Mouse (Mus musculus) urinary bladder, postnatal 4 days (tissue): ENCODE results near the gene Ptpn5.
A peak's percentile ranks its signal among the peaks of the same experiment; 100 is the strongest.

Experiments
- DNase-seq, 2 experiments: peaks; one replicate each; pipeline ENCODE4 v3.0.0; 2021 to 2022; ENCODE audit warnings: low spot score in 2 of 2

Ptpn5 gene

DNA sequence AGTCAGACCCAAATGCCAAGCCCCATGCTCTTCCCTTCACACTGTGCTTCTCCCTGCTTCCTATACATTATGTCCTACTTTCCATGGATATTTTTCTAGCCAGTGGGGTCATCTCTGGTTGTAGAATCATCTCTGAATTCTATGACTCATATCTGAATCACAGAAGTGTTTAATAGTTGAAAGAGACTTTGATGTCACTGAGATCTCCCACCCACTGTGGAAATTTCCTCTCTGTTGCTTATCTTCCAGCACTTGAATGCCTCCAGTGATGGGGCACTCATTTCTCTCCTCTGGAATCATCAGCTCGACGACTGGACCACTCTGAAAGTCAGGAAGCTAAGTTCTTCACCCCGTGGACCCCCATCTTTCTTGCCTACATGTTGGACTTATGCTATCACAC is 22.4 kb downstream of the Ptpn5 start:
- DNase-seq, result no peak

DNA sequence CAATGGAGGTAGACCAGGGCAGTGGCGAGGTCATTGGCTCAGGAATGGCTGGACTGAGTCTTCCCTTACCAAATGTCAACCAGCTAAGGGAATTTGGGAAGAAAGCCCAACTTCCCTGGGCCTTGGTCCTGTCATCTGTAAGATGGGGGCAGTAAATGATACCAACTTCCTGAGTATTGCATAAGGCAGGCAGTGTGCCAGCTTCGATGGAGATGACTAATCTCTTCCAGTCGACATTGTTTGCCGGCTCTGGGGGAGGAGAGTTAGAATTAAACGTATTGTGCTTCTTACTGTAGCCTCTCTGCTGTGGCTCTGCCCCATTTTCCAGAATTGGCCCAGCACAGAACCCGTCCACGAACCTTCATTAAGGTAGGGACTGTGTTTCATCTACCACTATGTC is 23.0 kb downstream of the Ptpn5 start:
- DNase-seq, result no peak

DNA sequence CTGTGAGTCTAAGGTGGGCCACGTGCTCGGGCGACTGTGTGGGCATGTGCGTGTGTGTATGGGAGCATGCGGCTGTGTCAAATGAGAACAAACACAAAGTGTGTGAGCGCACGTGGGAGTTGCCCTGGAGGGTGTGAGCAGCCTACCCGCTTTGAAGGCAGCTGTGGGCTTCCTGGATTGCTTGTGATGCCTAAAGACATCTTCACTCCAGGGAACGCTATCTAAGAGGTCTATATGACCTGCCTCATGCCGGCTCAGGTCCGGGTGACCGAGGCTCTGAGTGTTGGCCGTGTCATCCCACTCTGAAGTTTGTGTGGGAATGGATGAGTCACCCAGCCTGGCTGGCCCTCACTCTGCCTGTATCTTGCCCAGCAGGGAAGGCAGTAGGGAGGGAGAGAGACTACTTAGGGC is 24.7 kb downstream of the Ptpn5 start:
- DNase-seq, result no peak

DNA sequence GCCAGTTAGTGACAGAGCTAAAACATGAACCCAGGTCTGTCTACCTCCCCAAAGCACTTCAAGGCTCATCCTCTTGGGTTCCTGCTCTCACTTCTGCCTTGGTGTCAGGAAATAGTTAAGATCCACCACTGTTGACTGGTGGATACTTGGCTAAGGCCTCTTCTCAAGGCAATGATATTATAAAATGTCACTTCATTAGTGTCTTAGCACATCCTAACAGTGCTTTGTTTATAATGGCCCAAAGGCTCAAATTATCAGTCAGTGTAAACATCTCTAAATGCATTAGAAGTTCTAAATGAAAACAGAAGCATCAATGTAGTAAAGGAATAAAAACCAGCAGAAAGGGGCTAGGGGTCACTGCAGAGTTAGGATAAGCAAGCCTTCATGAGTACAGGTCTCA is 26.5 kb downstream of the Ptpn5 start:
- DNase-seq, result no peak

DNA sequence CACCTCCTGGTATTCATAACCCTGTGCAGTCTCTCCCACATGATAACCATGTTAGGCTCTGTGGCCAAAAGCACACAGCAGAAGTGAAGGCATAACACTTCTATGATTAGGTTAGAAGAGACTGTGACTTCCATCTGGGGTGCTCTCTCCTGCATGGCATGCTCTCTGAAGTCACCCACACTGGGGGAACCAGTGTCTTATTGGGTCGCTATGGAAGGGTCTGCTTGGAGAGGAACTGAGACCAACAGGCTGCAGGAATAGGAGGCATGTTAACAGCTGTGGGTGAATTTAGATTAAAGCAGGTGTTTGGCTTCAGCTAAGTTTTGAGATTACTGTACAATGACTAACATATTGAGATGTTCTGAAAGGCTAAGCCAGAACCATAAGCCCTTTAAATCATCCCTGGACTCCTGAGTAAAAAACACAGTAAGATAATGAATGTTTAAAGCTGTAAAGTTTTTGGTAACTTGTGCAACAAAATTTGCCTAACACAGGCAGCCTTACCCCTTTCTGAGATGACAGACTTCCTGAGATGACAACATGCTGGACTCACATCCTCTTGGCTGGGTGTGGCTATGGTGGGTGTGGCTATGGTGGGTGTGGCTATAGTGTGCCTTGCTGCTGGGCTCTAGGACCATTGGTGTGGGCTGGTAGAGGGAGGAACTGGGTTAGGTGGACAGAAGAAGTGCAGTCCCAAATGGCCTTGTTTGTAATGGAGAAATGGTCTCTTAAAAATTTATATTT is 29.6 kb downstream of the Ptpn5 start:
- no peak for DNase-seq

DNA sequence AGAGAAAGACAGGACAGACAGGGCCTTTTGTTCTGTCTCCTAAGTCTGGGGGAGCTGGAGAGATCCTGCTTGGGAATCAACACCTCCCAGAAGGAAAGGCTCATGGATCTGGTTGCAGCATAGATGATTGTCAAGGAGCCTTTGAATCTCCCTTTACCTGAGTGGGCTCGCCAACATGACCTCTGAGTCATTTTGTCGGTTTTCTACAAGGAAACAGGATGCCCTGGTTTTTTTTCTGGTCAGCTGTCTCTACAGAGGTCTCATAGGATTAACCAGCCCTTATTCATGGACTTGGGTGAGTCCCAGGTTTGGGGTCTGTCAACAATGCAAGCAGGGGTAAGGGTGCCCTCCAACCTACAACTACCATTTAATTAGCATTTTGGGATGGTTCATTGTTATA is 30.5 kb downstream of the Ptpn5 start:
- DNase-seq, result no peak

DNA sequence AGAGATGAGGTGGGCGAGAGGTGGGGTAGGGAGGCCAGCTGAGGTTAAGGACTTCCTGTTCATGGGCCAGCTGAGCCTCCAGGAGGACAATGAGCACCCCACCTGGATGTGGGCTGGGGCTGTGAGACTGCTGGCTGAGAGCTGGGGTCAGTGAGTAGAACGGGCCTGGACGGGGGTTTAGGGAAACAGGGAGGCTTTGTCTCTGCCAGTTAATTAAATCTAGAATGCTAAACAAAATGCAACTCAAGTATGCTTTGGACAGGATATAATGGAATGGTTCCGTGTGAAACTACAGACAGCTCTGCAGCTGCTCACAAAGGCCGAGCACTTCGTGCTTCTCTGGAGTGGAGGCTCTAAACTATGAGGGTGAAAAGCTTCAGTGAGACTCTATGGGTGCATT is 32.9 kb downstream of the Ptpn5 start:
- no peak for DNase-seq

DNA sequence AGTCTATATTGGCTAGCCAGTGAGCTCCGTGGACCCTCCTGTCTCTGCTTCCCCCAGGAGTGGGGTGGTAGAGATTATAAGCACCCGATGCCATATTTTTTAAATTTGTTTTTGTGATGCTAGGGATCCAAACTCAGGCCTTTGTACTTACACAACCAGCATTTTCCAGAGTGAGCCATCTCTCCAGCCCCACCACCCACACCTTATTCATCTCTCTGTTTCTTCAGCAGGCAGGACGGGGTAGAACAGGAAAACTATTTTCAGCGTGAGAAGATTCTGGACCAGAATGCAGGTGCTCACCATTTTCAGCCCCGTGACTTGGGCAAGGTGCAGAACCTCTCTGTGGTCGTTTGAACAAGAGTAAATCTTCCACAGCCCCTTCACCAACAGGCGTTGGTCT is 34.2 kb downstream of the Ptpn5 start:
- no peak for DNase-seq

DNA sequence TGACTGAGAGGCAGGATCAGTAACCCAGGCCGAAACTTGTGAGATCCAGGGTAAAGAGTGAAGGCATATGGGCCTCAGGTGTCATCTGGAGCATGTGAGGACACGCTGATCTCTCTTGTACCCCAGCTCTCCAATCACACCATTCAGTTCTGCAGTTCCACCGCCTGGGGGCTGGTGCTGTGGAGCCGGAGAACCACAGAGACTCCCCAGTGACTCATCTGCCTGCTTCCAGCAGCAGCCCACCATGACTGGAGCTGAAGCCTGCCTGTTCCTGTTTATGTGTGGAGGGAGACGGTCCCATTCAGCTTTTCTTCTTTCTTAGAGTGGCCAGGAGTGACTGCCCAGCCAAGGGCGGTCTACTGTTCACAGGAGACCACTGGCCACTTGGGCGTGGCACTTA is 35.4 kb downstream of the Ptpn5 start:
- DNase-seq, result no peak

DNA sequence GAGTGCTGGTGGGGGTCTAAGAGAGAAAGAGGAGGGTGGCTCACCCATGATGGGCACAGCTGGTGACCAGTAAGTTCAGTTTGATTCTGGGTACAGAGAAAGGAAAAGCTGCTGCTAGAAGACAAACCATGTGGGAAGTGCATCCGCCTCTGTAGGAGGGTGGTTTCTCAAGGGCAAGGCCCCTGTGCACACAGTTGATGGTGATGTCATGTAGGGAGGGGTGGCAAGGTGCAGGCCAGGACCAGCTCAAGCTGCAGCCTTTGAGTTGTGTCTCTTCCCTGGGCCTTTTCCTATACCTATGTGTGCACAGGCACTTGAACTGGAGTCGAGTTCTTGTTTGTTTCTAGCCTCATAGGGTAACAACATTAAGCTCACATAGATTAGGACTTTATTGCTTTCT is 38.5 kb downstream of the Ptpn5 start:
- no peak for DNase-seq

DNA sequence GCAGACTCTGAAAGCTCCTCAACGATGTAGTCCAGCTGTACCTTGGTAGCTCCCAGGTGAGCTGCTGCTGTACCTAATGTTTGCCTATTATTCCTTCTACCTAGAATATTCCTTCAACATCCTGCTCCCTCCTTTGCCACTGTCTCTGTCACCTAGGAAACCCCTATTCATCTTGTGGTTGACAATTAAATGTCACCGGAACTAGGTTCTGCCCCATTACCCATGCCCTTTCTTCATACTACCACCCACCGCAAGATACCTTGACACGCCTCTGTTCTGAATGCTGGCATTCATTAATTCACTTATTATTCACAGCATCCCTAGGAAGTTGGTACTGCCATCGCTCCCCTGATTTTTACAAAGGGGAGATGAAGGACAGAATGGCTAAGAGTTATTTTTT is 39.5 kb downstream of the Ptpn5 start:
- DNase-seq, result no peak

DNA sequence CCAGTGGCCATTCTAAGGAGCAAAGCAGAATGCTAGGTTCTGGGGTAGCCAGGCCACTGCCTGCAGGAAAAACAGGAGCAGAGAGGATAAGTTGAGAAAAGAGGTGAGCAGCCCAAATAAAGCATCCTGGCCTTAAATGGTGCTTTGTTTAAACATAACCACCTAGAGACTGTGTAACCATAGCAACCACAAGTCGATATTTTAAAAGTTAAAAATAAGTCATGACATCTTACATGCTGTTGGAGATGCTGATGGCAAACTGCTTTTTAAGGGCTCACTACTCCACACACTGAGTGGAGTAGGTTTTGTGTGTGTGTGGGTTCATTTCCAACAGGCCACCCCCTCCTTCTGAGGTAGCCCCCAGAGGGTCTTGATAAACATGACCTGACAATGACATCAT is 48.4 kb downstream of the Ptpn5 start:
- no peak for DNase-seq

DNA sequence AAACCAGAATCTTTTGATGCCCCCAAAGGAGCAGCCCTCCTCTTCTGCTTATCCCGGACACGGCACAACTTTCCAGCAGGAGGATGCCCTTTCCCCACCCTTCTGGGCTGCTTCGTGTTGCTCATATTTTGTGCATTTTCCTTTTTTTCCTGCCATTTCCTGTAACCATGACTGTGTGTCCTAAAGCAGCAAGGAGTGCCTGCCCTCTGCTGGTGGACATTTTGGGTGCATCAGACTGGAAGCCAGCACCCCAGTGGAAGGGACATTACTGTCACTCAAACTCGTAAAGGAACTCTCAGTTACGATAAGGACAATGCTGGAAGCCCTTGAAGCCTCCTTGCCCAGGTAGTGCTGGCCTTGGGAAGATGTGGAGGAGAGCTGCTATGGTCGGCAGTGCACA is 52.2 kb downstream of the Ptpn5 start:
- DNase-seq, result peak; percentile 56 to 74

DNA sequence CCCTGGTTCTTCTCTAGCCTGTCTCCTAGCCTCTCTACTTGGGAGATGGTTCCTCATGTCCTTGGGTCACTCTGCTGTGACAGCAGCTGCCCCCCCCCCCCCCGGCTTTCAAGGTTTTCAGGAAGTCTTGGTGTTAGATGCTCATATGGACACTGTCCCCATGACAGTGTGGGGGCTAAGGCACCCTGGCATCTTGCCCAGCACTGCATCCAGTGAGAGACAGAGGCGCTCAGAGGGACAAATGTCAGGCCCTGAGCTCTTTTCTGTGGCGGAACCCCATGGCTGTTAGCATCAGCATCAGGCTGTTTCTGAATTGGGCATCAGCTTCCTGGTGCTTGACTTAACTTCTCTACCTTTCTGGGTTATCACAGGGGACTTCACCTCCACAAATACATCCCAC is 52.6 kb downstream of the Ptpn5 start:
- no peak for DNase-seq

DNA sequence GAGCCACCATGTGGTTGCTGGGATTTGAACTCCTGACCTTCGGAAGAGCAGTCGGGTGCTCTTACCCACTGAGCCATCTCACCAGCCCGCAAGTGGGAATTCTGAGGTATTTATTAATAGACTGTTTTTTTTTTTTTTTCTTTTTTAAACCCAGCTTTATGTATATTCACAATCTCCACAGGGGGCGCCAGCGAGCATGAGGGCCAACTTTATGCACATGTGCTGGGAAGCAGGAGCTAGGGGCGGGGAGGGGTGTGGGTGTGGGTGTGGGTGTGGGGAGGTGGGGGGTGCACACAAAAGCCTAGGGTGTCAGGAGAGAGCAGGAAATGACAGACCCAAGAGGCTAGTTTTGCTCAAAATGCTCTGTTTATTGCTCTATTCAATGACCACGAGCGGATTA is 56.0 kb downstream of the Ptpn5 start:
- no peak for DNase-seq

DNA sequence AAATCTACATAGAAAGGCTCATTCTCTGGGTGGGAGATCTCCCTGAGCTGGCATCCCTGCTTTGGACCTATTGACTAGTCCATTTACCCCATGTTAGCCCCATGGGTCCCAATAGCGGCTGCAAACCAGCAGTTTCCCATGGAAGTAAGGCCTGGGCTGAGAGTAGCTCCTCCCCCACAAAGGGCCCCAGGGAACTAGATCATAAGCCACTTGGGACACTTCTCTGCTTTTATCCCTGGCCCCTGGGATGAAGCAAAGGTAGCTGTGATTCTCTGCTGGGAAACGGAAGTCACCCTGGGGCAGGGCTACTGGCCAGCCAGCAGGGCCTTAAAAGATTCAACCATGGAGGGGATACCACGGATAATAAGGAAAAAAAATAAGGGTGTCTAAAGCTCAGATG is 56.8 kb downstream of the Ptpn5 start:
- DNase-seq, result no peak

DNA sequence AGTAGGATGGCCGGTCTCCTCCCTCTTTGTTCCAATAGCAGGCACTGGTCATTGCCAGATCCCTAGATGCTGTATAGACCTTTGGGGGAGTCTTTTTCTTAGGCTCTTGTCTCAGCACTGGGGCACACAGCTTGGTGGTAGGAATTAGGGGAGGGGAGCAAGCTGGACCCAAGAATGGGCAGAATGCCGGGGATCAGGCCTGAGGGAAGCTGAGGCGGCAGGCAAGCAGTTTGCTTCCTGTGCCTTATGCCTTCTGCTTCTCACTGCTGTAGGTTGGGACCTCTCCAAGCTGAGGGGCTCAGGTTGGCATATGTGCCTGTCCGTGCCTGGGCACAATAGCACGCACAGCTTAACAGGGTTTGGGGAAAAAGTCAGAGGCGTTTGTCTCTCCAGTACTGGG is 57.3 kb downstream of the Ptpn5 start:
- DNase-seq, result no peak

DNA sequence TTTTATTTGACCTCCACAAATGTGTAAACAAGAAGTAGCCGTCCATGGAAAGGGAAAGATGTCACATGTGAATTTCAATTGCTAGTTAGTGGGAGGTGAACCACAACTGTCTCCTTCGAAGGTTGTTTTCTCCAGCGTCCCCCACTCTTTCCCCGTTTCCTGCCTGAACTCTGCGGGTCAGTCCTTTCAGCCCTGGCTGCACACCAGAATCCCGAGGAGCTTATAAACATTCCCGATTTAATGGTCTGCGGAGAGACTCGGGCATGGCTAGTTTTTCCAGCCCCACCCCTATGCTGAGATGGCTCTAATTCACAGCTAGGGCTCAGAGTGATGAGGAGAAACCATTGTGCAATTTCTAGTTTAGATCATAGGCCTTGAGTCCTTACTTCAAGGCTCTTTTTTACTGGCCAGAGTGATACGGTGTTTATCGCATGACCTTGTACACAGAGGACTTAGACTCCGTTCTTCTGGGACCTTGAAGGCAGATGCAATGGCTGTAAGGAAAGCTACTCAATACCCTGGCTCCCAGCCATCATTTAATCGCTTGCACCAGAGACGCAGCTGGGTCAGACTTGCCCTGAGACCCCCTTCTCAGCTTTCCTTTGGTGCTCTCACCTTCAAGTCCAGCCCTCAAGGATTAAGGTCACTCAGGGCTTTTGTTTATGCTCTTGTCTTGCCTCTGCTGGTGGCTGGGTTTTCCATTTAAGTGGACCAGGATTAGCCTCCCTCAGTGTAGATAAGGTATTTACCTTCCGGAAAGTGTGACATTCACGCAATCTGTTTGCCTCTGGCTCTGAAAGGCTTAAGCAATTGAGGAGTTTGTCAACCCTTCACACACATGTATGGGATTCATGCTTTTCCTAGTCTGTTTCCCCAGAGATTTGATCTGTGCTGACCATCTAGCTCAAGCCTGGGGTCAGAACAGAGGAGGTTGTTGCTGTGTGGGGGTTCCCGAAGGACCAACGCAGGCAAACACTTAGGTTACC is 59.7 kb downstream of the Ptpn5 start:
- DNase-seq, result peak in 1 of 2 experiments; percentile 50

DNA sequence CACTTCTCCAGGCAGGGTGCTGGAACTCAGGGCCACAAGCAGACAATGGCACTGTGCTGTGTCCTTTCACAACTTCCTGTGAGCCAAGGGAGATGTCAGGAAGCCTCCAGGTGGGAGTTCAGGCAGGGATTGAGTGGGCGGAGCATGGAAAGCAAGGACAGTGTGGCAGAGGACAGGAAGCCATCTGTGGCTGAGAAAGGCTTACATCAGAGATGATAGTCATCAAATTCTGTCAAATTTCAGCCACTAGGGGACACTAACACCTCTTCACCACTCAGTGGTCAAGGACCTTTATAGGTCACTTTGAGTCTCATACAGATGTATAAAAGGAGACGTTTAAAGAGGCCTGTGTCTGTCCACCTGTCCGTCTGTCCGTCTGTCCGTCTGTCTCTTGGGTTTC is 60.9 kb downstream of the Ptpn5 start:
- no peak for DNase-seq

DNA sequence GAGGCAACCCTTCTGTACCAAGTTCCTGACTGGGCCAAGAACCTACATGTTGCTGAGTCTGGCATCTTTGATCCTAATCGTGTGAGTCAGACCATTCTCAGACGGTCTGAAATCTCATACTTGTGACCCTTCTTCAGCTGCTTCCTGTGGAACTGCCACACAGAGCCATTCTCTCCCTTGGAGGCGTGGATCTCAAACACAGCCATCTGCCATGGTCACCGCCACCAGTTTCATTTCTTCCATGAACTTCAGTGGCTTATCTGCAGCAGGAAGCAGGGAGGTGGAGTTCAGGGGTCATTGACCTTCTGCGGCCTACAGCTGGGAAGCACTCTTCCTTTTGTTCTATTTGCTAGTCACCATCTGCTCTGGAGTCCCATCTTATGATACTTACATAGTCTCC is 65.6 kb downstream of the Ptpn5 start:
- DNase-seq, result no peak

DNA sequence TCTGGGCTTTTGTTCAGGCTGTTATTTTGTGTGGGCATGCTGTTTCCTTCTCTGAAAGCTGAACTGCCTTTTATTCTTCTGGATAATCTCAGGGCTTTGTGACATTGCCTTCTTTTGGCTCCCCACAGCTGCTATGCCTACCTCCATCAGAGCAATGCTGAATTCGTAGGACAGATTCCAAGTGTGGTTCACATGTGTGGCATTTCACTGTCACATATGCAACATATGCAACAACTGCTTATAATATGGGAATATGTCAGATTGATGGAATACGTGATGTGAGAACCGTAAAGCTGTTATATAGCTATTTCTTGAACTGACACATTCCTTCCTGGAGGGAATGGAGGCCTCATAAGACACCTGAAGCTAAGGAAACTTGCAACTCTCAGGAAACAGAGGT is 66.5 kb downstream of the Ptpn5 start:
- no peak for DNase-seq

DNA sequence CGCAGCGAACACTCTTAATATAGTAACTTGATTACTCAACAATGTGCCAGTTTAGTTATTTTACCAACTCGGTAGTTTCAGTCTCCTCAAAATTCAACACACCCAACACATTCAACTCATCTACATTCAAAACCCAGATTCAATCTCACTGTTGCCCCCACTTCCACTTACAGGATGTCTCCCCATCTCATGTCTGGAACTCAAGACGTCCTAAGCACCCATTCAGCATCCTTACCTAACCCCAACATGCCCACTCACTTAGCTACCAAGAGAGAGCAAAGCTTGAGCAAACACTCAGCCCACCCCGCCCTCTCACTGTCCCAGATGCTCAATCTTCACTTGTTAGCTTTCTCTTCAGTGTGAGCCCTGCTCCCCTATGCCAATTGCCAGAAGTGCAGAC is 71.9 kb downstream of the Ptpn5 start:
- no peak for DNase-seq

DNA sequence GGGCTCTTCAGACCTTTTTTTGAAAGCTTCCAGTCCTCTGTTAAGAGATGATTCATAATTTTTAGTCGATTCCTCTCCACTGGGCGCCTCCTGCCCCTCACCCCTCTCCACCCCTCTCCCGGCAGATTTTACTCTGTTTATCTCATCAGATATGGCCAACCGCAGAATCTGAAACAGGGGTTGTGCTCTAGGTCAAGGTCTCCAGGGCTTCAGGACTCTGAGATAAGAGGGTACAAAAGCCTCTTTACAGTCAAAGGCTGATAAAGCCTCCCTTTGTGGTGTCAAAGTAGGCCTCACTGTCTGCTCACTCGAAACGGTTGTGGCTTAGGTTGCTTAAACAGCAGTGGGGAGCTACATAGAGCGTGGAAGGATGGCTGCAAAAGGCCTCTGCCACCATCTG is 74.1 kb downstream of the Ptpn5 start:
- DNase-seq, result no peak
